Mouse (Mus musculus) CH12.LX (cell line): ENCODE measurements around the gene Pfkfb4. TPM values are rescaled to one million over a fixed set of nuclear protein-coding genes. Genes with fewer than 3 reads are reported as not detected.

Experiments
- DNase-seq: peaks from one replicate; pipeline ENCODE4 v3.0.0-alpha.2; 2013; ENCODE audit errors: extremely low read depth
- H3K27ac ChIP-seq: 2 replicates; pipeline ENCODE4 v1.5.1; 2012; ENCODE audit warnings: low read depth, mild to moderate bottlenecking, control low read depth, moderate library complexity; ENCODE audit not compliant: insufficient read depth
- H3K27me3 ChIP-seq: replicated peaks from 2 replicates; pipeline ENCODE3; 2012; ENCODE audit warnings: inconsistent platforms
- H3K36me3 ChIP-seq, 2 experiments: replicated peaks in 1 of 2; 2 replicates each; pipeline versions ENCODE3 to v1.6.1; 2012; ENCODE audit warnings: inconsistent platforms in 1 of 2, low read length in 1 of 2, mild to moderate bottlenecking in 1 of 2, mixed read lengths in 1 of 2, moderate library complexity in 1 of 2; ENCODE audit not compliant: control insufficient read depth in 1 of 2, insufficient read depth in 1 of 2
- H3K4me1 ChIP-seq, 2 experiments: 2 replicates each; pipeline ENCODE4 v1.6.1; 2012; ENCODE audit warnings: inconsistent platforms in 1 of 2, moderate library complexity in 1 of 2; ENCODE audit not compliant: insufficient read depth in 2 of 2, control insufficient read depth in 1 of 2
- H3K4me2 ChIP-seq: 2 replicates; pipeline ENCODE4 v1.6.1; 2012; ENCODE audit warnings: low read depth, mild to moderate bottlenecking, control low read depth; ENCODE audit not compliant: poor library complexity, insufficient read depth, severe bottlenecking
- H3K4me3 ChIP-seq, 3 experiments: fragments of 150-350 bp in 1 of 3; sonication (generic) in 1 of 3; replicated peaks in 1 of 3; 2 replicates each; pipeline versions ENCODE3 to v1.5.1; 2011 to 2012; ENCODE audit warnings: low read depth in 2 of 3, low read length in 2 of 3, mild to moderate bottlenecking in 2 of 3, moderate library complexity in 2 of 3, control low read depth in 1 of 3, improper control_type of control experiment in 1 of 3, inconsistent platforms in 1 of 3, mixed read lengths in 1 of 3; ENCODE audit not compliant: poor library complexity in 1 of 3
- H3K79me2 ChIP-seq: replicated peaks from 2 replicates; pipeline ENCODE4 v1.6.1; 2012; ENCODE audit warnings: mild to moderate bottlenecking, moderate library complexity; ENCODE audit not compliant: control insufficient read depth, poor library complexity, insufficient read depth, severe bottlenecking; ENCODE audit errors: extremely low read depth
- H3K9ac ChIP-seq: 2 replicates; pipeline ENCODE4 v1.6.1; 2012; ENCODE audit warnings: low read depth, mild to moderate bottlenecking, control low read depth, moderate library complexity; ENCODE audit not compliant: insufficient read depth
- H3K9me3 ChIP-seq: replicated peaks from 2 replicates; pipeline ENCODE3; 2012; ENCODE audit warnings: low read length, inconsistent platforms, mixed read lengths
- BHLHE40 ChIP-seq: IDR thresholded peaks from 2 replicates; pipeline ENCODE4 v1.6.1; 2011; ENCODE audit warnings: mild to moderate bottlenecking, low read depth, low read length, improper control_type of control experiment
- E2F4 ChIP-seq: IDR thresholded peaks from 2 replicates; pipeline ENCODE4 v1.6.1; 2011; ENCODE audit warnings: low read depth, low read length, improper control_type of control experiment; ENCODE audit not compliant: insufficient replicate concordance
- ELF1 ChIP-seq: IDR thresholded peaks from 2 replicates; pipeline ENCODE4 v1.6.1; 2014; ENCODE audit warnings: low read depth, mild to moderate bottlenecking, inconsistent platforms, low read length, improper control_type of control experiment
- ETS1 ChIP-seq: conservative IDR thresholded peaks from 2 replicates; pipeline ENCODE4 v1.6.1; 2012; ENCODE audit warnings: low read depth, mild to moderate bottlenecking, inconsistent platforms, low read length, improper control_type of control experiment, moderate library complexity
- KAT2A ChIP-seq: IDR thresholded peaks from 2 replicates; pipeline ENCODE4 v1.6.1; 2012; ENCODE audit warnings: low read length, improper control_type of control experiment, inconsistent platforms; ENCODE audit not compliant: insufficient replicate concordance
- MEF2A ChIP-seq: IDR thresholded peaks from 2 replicates; pipeline ENCODE4 v1.6.1; 2014; ENCODE audit warnings: low read depth, mild to moderate bottlenecking, inconsistent platforms, low read length, improper control_type of control experiment, borderline replicate concordance
- MYC ChIP-seq: IDR thresholded peaks from 2 replicates; pipeline ENCODE4 v1.6.1; 2011; ENCODE audit warnings: low read depth, mild to moderate bottlenecking, improper control_type of control experiment, low read length
- RAD21 ChIP-seq: IDR thresholded peaks from 2 replicates; pipeline ENCODE4 v1.6.1; 2011; ENCODE audit warnings: low read depth, mild to moderate bottlenecking, low read length, improper control_type of control experiment, moderate library complexity
- SIN3A ChIP-seq: IDR thresholded peaks from 2 replicates; pipeline ENCODE4 v1.6.1; 2012; ENCODE audit warnings: low read length, improper control_type of control experiment, inconsistent platforms
- USF2 ChIP-seq: conservative IDR thresholded peaks from 2 replicates; pipeline ENCODE4 v1.6.1; 2011; ENCODE audit warnings: low read depth, low read length, improper control_type of control experiment
- ZC3H11A ChIP-seq: IDR thresholded peaks from 2 replicates; pipeline ENCODE4 v1.6.1; 2012; ENCODE audit warnings: low read depth, mild to moderate bottlenecking, inconsistent platforms, low read length, improper control_type of control experiment
- dilution Hi-C: fragments of 300-500 bp; cut with MboI; formaldehyde crosslinking; loops from 2 replicates; pipeline ENCODE4 v1.14.3; 2020; ENCODE audit warnings: low sequenced_read_pairs; ENCODE audit not compliant: extremely low pct_unique_long_range_greater_than_20kb, extremely low pct_ligation_motif_present
- in situ Hi-C: fragments of 300-500 bp; cut with MboI; formaldehyde crosslinking; loops from 3 replicates; pipeline ENCODE4 v1.14.3; 2019; ENCODE audit warnings: low sequenced_read_pairs, low pct_ligation_motif_present, low pct_unique_long_range_greater_than_20kb, mixed read lengths
- polyA plus RNA-seq: library from polyadenylated mRNA; unstranded; fragments of >175 nt; gene quantifications from 2 replicates; pipeline ENCODE4 v1.2.1, GENCODE M21; 2012; ENCODE audit warnings: low read depth; ENCODE audit not compliant: insufficient read length
- total RNA-seq, 2 experiments: library from RNA; depleted of rRNA; stranded (reverse); fragments of 300-350 nt in 1 of 2; fragments of >200 nt in 1 of 2; gene quantifications; 2 replicates each; pipeline ENCODE4 v1.2.3; 2012 to 2014

Gene Pfkfb4
- total and polyA plus RNA-seq, 3 experiments, result 5.1 to 6.7 (median 5.9) TPM

DNA sequence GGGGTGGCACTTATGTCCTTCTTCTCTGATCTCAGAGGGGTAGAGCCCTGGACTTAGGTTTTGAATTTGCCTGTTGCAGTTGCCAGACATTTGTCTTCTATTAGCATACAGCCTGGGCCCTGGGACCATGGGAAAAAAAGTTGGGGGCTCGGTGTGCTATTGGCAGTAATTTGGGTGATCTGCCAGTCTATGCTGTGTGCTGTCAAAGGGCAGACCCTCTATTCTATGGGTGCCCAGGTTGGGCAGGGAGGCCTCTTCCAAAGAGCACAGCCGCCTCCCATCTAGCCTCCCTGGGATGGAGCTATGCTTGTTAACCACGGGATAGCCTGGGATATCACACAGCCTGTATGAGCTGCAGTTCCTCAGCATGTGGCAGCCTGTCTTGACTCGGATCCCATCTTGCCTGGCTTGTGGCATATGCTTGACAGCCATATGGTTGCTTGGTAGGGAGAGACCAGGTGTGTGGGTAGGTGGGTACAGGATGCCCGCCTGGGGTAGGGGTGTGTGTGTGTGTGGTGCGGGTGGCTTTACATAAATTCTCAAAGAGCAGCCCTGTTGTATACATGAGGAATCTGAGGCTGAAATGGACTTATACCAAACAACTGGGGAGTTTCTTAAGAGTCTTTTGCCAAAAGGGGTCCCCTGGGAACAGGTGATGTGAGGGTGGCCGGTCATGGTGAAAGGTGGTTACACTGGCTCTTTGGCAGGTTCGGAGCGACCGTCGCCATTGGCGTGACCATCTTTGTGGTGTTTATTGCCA, 63.9 kb downstream of the Pfkfb4 start:
- TF ChIP-seq MEF2A (no peak), ZC3H11A (no peak), ELF1 (no peak), MYC (no peak), USF2 (no peak), E2F4 (no peak)
- Histone ChIP-seq H3K4me3 (peak overlapping the region; percentile 47 to 51 (median 50)), H3K79me2 (peaks cover 57% of the 10 kb centered on the region), H3K9ac (peak overlapping the region; percentile 60; the same call in 1 of the 2 replicates), H3K4me2 (peak overlapping the region; percentile 88), H3K27me3 (no peaks in the 10 kb centered on the region), H3K36me3 (peaks cover 34 to 47% of the 10 kb centered on the region in 2 experiments), H3K27ac (peak overlapping the region; percentile 75), H3K9me3 (no peaks in the 10 kb centered on the region), H3K4me1 (peaks cover 40 to 71% of the 10 kb centered on the region in 2 experiments)
- in situ Hi-C loops (no loop called here), dilution Hi-C loops (no loop called here)
- no peak for DNase-seq

DNA sequence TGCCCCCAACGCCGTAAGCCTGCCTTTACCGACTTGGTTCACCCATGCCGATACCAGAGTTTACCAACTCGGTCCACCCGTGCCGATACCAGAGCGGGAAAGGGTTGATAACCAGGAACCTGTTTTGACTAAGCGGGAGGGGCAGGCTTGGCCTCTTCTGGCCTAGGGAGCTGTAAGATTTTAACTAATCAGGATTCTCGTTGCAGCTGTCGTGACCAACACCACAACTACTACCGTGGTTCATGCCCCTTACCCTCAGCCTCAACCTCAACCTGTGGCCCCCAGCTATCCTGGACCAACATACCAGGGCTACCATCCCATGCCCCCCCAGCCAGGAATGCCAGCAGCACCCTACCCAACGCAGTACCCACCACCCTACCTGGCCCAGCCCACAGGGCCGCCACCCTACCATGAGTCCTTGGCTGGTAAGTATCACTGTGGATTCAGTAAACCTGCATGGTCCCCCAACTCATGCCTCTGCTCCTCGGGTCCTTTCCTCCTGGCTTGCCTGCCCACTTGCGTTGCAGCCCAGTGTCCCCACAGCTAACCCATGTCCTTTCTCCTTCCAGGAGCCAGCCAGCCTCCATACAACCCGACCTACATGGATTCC, 64.6 kb downstream of the Pfkfb4 start:
- H3K27me3 ChIP-seq, result no peaks in the 10 kb centered on the region
- TF ChIP-seq USF2 (no peak), KAT2A (no peak), ETS1 (no peak)
- no peak for DNase-seq
- H3K4me2 ChIP-seq, result peak overlapping the region; percentile 88
- peaks cover 57% of the 10 kb centered on the region for H3K79me2 ChIP-seq
- H3K36me3 ChIP-seq, result peaks cover 35 to 53% of the 10 kb centered on the region in 2 experiments
- in situ Hi-C loops, result no loop called here
- 0 out of 2 replicates have a peak overlapping the region, but pooled peaks have one; percentile 60 for H3K9ac ChIP-seq
- dilution Hi-C loops, result no loop called here
- H3K27ac ChIP-seq, result peak overlapping the region; percentile 3
- H3K4me1 ChIP-seq, result peaks cover 42 to 76% of the 10 kb centered on the region in 2 experiments
- H3K4me3 ChIP-seq, result peak overlapping the region in 1 of 3 experiments; percentile 8
- H3K9me3 ChIP-seq, result no peaks in the 10 kb centered on the region

DNA sequence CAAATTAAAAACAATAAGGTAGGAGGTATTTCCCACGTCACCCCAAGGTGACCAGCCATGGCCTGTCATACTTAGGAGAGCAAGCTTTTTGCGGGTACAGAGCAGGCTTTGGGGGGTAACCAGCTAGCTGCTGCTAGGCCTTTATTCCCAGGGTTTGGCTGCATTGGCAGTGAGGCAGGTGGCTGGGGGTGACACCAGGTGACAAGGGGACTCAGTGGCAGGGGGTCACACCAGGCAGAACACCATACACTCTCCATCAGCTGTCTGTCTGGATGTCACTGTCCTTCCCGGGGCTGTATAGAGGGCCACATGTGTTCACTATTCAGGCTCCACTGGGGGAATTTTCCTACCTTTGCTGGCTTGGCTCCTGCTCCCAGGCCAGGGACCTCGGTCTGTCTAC, 65.3 kb downstream of the Pfkfb4 start:
- H3K4me2 ChIP-seq, result peak overlapping the region; percentile 55
- TF ChIP-seq KAT2A (no peak), BHLHE40 (no peak), MEF2A (no peak), ZC3H11A (no peak), SIN3A (no peak), RAD21 (no peak)
- no peaks in the 10 kb centered on the region for H3K9me3 ChIP-seq
- in situ Hi-C loops (no loop called here), dilution Hi-C loops (no loop called here)
- no peak for DNase-seq
- peaks cover 55% of the 10 kb centered on the region for H3K79me2 ChIP-seq
- H3K36me3 ChIP-seq, result peaks cover 38 to 58% of the 10 kb centered on the region in 2 experiments
- H3K4me1 ChIP-seq, result peaks cover 42 to 76% of the 10 kb centered on the region in 2 experiments
- no peak overlapping the region for H3K9ac ChIP-seq
- peak overlapping the region in 1 of 3 experiments; percentile 46 for H3K4me3 ChIP-seq
- no peak overlapping the region; the same call in 1 of the 2 replicates for H3K27ac ChIP-seq
- no peaks in the 10 kb centered on the region for H3K27me3 ChIP-seq
